Mouse (Mus musculus) thymus, postnatal 0 days (tissue): Measurements from ENCODE around the gene Lrguk. TPM values are rescaled to one million over a fixed set of nuclear protein-coding genes. Genes with fewer than 3 reads are reported as not detected.

Experiments used
- DNase-seq: peaks from one replicate; pipeline ENCODE4 v3.0.0-alpha.2; 2015; ENCODE audit warnings: low spot score
- polyA plus RNA-seq: library from polyadenylated mRNA; unstranded; fragments of >200 nt; fragmentation: Nextera tagmentation; extraction: Ambion mirVana; gene quantifications from 2 replicates; pipeline ENCODE4 v1.2.1, GENCODE M21; 2015

Gene Lrguk
- polyA plus RNA-seq, 1 experiment from 2014 or later, result 0.47 TPM

DNA sequence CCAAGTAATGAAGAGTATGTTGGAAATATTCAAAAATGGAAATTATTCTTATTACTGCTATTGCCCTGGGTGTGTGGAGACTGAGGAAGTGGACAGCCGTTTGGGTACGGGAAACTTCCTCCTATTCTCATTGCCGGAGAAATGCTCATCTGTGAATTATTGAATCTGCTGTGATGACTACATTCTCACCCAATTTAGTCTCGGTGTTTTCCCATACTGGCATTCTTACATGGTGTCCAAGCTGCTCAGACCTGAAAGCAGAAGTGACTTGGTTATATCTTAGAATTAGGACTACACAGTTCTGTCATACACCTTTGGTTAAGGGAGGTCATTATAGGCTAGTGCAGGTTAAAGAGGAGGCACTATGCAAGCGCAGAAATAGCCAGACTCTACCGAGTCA, 30.5 kb downstream of the Lrguk start:
- no peak for DNase-seq

DNA sequence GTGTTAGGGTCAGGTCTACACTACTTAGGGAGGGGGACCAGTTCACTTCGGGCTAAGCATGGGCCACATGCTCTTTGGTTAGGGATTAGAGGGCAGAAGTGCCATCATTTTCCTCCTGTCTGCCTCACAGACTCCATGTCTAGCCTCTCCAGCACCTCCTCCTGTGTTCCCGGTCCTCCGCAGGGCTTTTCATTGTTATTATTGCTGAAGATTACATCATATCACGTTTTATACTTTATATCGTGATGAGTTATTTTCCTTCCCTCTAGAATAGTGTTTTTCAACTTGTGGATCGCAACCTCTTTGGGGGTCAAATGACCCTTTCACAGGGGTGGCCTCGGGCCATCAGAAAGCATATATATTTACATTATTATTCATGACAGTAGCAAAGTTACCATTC, 37.5 kb downstream of the Lrguk start:
- no peak for DNase-seq

DNA sequence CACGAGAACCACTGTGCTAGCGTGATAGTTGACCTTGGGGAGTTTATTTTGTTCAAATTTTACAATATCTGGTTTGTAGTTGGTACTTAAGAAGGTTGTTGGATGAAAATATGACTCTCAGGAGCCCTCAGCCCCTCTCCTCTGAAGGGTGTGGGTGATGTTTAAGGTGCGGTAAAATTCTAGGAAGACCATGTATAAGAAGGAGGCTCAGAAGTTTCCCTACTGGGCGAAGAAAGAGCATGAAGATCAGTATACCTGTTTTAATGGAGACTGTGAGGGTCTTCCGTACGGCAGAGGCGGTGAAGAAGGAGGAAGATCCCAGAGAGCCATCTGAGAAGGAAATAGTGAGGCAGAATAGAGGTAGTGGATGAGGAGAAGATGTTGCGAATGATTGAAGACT, 38.0 kb downstream of the Lrguk start:
- no peak for DNase-seq

DNA sequence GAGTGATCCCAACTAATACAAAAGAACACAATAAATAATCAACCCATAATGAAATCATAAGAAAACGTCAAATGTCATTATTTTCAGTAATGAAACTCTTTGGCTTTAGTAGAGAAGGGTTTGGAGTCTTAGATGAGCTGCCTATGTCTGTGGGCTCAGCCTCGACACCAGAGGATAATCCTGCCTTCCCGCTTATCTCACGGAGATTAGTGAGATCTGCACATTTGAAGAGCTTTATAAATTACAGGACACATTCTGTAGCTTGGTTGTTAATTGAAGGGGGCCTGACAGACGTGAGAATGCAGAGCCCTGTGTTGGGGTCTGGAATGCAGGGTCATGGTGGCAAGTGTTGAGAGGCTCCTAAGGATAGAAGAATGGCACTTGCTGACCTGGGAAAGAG, 42.7 kb downstream of the Lrguk start:
- no peak for DNase-seq

DNA sequence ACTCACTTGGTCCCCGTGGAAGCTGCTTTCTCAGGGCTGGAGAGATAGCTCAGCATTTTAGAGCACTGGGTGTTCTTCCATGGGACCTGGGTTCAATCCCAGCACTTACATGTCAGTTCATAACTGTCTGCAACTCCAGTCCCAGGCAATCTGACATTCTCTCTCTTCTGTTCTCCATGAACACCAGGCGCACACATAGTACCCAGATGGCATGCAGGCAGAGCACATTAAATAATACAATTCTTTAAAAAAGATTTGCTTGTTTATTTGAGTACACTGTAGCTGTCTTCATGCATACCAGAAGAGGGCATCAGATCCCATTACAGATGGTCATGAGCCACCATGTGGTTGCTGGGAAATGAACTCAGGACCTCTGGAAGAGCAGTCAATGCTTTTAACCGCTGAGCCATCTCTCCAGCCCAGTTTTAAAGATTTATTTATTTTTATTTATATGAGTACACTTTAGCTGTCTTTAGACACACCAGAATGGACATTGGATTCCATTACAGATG, 44.7 kb downstream of the Lrguk start:
- no peak for DNase-seq

DNA sequence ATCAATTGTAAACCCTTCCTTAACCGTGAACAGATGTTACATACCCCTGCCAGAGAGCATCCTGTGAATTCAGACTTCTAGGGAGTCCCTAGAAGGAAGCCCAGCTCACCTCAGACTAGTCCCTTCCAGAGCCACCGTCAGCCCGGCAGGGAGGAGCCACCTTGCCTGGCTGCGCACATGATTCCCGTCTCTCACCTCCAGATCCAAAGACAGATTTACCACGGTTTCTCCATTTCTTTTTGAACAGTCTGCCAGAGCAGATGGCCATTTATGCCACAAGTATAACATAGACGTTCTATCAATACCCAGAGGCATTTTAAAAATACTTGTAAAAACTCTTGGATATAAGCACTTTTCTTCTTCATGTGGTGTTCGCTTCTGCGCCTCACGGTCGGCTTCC, 46.3 kb downstream of the Lrguk start:
- DNase-seq, result no peak

DNA sequence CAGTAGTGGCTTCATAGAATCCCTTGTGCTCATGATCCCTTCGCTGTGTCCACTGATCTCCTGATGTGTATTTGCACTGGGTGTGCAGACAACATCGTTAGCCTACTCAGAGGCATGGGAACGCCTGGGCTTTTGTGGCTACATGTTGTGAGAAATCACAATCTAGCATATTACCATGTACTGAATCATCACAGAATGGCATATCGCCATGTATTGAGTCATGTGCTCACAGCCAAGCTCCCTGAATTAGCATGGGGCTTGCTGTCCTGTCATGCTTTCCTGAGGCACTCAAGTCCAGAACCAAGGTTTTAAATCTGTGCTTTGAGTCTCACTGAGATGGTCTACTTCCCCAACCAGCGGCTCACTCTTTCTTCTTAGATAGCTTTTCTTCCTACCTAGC, 54.2 kb downstream of the Lrguk start:
- no peak for DNase-seq

DNA sequence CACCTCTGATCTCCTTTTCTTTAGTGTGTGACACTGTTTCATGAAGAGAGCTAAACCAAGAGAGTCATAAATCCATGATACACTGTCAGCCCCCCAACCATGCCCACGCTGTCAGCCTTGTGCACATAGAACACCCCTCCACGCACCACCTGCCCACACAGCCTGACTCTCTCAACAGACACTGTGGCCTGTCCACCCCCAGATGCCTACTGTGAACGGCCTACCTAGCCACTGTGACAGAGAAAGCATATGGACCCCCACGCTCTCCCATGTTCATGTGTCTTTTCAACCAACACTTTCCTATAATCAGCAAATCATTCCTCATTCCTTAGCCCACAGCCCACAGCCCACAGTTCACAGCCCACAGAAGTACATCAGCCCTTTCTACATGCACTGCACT, 58.5 kb downstream of the Lrguk start:
- no peak for DNase-seq

DNA sequence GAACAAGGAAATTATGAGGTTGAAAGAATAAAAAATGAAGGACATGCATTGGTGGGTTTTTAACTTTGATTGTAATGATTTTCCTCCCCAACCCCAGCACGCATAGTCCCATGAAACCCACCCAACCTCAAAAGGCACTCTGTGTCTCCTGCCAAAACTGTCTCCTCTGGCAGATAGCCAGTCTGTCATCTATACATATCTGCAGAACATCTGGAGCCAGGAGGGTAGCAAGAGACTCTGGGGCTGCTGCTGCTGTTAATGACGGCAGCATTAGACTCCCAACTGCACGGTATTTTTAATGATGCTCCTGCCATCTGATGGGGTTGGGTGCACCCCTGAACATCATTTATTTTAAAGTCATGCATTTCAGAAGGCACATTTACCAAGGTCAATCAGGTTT, 59.7 kb downstream of the Lrguk start:
- no peak for DNase-seq

DNA sequence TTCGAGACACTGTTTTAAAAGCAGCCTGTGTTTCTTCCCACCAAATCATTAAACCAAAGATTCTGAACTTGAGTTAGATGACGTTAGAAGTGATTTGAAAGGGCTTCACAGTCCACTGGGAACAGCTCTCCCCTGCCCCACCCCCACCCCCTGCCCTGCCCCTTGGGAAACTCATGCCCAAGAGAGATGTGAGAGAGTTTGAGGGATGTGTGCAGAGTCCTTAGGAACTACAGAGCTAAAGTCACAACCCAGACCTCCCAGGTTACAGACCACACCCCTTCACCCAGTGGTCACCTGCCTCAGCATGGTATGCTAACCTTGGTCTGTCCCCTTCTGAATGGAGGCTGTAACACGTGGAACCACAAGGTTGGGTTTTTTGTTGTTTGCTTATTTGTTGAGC, 62.3 kb downstream of the Lrguk start:
- no peak for DNase-seq

DNA sequence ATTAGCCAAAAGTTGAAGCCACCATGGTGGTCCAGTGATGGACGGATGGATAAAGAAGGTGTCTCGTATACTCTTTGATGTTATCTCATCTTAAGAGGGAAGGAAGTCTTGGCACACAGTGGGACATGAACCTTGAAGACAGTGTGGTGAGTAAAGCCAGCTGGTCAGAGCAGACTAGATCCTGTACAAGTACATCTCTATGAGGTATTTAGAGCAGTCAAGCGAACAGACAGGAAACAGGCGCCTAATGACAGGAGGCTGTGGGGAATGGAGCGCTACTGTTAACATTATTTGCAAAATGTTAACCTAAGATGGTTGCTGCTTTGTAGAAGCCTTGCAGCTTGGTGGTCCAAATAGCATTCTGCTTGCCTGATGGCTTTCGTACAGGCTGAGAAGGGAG, 67.0 kb downstream of the Lrguk start:
- no peak for DNase-seq

DNA sequence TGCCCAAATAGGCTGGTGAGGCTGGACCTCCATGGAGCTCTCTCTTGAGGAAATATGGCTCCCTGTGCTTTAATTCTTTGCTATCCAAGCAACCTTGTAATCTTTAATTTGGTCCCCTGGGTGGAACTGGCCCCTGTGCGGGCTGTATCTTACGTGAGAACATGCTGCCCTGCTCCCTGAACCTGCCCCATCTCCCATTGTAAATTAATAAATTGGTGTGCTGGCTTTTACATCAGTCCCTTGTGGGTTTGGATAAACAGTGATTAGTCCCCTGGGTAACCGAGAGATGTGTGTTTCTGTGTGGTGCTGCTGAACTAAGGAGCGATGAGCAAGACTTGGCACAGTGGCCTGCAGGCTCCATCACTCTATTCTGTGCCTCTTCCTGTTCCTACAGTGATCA, 67.7 kb downstream of the Lrguk start:
- no peak for DNase-seq

DNA sequence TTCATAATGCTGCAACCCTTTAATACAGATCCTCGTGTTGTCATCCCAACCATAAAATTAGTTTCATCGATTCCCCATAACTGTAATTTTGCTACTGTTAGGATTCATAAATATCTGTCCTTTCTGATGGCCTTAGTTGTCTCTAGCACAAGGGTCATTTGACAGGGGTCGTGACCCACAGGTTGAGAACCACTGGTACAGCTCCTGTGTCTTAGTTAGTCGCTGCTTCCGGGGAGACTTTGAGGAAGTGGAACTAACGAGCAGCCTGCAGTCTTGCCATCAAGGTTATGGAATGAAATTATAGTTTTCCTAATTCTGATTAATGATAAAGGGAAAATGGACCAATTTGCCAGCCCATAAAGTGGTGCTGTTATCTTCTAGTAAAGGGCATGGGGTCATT, 70.5 kb downstream of the Lrguk start:
- no peak for DNase-seq

DNA sequence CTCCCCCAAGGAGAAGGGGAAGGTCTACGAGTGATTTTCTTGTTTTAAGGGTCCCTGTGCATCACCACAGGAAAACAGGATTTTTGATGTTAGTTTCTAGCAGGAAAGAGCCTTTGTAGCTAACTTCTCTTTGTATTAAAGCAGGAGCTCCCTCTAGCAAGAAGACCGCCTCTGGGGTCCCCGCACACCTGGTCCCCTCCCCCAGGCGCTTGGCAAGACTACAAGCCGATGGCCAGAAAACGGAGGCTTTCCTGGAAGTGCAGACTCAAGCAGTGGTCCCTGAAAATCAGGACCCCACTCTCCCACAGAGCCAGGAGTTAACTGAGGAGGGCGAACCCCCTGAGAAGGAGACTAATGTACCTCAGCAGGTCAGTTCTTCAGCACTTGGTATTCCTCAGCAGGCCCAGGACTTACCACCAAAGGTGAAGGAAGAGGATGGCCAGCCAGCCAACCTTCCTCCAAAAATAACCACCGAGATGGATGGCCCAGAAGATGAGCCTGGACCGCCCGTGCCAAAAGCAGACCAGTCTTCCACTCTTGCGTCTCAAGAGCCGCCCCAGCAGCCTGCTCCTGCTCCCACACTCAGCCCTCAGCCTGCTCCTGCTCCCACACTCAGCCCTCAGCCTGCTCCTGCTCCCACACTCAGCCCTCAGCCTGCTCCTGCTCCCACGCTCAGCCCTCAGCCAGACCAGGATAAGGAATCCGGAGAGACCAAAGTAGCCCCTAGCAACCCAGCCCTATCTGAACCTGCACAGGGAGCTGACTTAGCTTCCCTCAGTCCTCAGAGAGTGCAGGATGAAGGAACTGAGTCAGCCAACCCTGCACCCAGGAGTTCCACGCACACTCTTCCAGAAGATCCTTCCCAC, 72.5 kb downstream of the Lrguk start:
- DNase-seq, result no peak

DNA sequence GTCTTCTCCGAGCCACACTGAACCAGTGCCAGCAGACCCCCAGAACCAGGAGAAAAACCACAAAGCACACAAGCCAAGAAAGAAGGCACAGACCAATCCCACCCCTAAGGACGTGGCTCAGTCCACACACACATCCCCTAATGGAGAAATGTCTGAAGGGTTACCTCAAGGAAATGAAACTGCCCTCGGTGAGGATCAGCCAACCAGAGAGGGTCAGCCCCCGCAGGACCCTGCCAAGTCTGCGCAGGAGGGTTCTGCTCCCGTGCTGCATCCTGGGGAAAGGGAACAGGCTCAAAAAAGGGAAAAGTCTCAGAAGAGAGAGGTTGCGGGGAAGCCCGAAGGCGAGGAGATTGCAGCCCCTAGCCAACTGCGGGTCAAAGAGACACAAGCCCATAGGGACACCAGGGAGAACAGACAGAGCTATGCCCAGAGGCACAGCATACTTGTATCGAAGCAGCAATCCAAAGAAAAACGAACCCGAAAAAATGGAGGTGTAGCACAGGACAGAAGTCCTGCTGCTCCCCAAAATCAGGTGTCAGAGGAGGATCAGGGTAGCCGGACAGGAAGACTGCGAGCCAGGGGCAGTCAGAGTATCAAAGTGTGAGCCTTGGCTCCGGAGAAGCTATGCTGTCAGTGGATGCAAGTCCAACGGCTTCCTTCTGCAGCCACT, 74.1 kb downstream of the Lrguk start:
- no peak for DNase-seq

DNA sequence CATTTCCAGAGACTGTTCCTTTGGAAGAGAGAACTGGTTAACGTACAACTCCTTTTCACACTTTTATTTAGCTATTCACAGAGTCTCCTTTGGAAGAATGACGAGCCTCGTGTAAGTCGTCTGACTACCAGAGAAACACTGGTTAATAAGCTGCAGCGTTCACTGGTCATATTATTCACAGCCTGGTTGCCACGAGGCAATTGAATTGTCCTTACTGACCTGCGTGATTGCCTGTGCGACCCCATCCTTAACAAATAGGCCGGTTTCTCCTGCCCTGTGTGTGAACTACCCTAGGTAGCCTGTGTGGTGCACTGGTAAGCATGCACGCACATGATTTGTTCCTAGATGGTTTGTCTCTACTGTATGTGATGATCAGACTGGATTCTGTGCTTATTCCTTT, 81.3 kb downstream of the Lrguk start:
- no peak for DNase-seq

DNA sequence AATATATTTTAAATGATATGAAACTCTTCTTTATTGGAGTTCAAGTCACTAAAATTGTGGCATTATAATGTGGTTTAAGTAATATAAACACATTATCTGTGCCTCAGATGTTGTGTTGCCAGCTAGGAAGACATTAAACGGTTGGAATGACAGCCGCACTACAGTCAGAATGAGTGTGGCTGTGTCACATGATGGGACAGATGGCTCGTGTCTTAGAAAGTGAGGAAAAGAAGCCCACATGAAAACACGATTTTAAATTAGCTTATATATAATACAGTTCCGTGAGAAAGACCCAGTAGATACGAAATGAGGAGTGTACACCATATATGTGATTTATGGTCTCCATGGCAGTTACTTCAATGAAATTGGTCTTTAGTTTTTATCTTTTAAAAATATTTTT, 82.2 kb downstream of the Lrguk start:
- DNase-seq, result no peak

DNA sequence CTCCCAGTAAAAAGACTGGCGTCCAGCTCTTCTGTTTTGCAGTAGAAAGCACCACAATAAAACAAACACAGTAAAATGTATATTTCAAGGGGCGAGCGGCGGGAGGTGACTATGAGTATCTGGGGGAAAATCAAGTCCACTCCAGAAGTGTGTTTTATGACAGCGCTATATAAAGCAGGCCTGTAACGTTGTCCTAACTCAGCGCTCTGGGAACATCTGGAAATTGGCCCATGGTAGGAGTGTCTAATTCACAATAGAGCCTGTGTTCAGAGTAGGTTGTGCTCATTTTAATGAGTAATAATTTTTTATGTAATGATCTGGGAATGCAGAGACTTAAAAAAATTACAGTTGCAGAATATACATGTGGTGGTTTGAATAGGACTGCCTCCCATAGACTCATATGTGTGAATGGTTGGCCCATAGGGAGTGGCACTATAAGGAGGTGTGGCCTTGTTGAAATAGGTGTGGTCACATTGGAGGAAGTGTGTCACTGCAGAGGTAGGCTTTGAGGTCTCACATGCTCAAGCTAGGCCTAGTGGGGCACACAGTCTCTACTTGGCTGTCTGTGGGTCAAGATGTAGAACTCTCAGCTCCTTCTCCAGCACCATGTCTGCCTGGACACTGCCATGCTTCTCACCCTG, 87.7 kb downstream of the Lrguk start:
- no peak for DNase-seq

DNA sequence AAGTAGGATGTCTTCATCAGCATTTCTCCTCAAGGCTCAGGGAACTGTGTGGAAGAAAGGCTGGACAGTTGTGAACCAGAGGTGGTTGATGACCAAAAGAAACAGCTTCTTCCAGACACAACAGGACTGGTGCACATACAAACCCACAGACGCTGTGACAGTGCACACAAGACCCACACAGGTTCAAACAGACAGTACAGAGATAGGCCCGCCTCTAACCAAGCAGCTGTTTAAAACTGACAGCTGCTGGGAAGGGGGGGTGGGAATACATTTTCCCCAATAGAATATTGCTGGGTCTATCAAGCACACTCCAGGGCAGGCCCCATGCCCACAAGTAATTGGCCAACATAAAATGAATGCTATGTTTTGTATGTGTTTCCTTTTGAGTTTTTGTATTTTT, 95.2 kb downstream of the Lrguk start:
- DNase-seq, result peak; percentile 50

DNA sequence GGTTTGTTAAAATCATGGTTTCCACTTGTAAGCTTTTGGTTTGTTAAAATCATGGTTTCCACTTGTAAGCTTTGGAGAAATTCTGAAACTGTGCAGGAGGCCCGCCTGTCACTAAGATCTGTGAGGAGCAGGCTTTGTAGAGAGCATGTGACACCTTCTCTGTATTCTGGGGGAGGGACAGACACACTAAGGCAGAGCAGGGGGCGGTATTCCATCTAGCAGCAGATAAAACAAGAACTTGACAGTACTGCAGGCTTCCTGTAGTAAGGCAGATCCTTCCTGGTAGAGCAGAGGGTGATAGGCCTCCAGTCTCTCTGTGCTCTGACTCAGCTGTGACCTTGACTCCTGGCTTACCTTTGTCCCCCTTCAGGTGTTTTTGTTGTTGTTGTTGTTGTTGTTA, 100.0 kb downstream of the Lrguk start:
- peak; percentile 85 for DNase-seq

DNA sequence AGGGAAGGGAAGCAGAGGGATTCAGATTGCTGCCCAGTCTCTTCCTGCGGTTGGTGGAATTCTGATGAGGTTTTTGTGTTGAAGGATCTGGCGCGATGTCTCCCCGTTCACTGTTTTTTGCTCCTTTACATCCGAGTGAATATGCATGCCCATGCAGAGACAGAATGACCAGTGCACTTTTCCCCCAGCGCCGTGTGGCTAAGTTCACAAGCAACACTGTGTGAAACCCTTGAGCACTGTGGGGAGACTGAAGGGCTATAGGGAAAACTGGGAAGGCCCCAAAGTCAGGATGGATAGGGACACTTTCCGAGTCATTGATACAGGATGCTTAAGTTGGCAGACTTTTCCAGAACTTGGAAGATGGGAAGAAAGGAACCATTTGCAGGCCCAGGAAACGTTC, 103.1 kb downstream of the Lrguk start:
- DNase-seq, result no peak

DNA sequence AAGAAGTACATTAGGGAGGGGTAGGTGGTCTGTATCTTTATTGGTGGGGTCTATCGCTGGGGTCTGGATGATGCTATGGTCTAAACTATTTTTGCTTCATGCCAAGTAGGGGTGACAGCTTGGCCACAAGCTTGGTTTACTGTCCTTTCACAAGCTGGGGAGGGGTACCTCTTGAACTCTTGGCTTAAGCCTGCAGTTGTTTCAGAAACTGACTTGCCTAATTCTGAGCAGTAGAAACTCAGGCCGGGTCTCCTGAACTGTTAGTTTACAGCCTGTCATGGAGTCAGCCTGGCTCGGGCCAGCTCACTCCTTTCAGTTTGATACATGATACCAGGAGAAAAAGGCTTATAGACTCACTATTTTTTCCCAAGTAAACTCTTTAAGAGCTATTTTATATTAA, 109.1 kb downstream of the Lrguk start:
- no peak for DNase-seq
